Mouse (Mus musculus) cerebellum, adult 9-11 months (tissue): Measurements from ENCODE around the gene Mturn.

Experiments used
- DNase-seq: peaks from one replicate; pipeline ENCODE4 v3.0.0; 2022

Mturn gene

DNA sequence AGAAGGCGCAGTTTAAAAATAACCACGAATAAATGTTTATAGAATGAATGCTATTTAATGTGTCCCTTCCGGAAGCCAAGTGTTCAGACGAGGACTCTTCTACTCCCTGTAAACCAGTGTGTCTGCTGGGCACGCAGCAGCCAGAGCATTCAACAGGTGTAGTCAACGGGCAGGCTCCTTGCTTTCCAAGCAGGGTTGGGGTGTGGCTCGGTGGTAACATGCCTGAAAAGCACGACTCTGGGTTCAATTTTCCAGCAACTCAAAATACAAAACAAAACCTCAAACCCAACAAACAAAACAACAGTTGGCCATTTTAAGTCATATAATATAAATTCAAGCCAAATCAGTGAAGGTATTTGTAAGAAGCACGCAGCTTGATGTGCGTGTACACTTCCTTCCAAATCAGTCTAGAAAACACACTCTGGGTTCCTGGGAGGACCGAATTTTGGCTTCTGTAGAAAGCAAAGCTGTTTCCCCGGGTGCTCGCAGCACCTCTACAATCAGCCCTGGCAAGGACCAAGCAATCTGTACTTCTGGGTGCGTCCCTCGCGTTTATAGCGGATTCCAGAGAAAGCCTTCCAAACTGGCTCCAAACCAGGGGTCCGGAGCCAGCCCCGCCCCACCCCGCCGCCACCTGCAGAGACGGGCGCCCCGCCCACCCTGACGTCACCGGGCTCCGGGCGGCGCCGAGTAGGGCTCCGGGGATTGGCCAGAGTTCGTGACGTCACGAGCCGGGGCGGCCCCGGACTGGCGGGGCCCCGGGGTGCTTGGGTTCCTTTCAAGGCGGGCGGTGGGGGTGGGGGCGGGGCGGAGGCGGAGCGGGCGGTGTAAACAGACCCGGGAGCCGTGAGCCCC lies at the start of gene Mturn:
TSS of gene Mturn (plus strand) at position 734 of the 855 bp plus-strand sequence.
- peak; percentile 96 for DNase-seq

DNA sequence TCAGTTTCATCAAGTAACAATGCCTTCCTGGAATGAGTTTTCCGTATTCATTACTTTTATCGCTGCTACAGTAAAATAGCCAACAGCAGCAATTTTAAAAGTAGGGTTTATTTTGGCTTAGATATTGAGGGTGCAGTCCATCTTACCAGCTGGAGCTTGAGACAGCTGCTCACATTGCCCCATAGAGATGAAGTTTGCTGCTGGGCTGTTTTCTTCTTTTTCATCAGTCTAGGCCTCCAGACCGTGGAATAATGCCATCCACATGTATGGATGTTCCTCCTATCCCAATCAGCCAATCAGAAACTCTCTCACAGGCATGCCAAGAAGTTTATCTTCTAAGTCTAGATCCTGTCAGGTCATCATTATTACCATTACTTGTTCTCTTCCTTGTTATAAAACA lies 41.5 kb upstream of the Mturn start:
- DNase-seq: no peak

DNA sequence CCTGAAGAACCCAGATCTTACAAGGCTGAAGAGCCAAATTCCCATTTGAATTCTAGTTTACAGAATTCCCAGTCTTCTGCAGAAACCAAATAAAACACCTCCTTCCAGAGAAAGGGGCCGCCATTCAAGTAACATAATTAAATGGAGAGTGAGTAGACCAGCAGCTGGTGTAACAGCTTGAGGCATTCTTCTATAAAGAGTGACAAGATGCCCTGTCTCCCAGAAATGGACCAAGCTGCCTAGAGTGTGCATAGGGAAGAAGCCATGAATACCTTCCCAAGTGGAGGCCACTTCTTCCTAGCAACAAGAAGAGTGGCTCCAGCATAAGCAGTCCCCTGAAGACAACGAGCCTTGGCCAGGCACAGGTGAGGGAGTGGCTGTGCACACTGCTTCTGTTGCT lies 39.5 kb upstream of the Mturn start:
- no peak for DNase-seq

DNA sequence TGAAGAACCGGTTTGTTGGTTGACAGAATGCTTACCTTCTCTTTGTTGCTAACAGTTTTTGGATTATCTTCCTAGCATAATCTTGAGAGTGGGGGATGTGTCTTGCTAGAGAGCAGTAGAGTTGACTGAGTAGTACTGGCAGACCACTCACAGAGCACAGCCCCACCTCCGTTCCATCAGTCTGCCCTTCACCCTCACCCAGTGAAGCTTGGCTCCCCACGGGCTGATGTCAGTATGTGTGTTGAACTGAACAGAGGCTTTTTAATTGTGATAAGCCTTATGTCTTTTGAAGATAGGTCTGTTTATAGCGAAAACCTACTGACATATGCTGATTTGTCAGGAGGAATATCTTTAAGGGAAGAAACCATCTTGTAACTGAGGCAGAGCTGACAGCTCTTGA lies 38.2 kb upstream of the Mturn start:
- DNase-seq: no peak

DNA sequence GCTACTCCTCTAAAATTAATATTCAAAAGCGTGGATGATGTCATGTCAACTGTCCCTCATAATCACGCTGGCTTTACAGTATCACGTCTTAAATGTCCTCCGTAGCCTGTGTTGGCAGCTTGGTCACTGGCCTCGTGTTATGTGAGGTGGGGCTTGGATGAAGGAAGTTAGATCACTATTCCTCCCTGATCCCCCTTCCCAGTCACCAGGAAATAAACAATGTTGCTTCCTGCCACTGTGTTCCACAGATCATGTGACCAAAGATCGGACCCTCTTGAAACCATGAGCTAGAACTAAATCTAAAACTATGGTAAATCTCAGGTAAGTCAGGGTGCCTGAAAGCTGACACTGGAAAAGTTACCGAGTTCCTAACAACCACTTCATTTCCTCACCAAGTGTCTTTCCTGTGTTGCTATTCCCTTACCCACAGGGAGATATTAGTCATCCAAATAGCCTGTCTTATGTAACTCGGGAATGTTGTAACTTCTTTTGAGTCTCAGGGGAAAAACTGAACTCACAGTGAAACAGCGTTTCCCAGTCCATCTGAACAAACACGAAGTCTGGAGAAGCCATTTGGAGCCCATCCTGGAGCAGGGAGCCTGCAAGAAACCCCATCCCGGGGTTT lies 25.8 kb upstream of the Mturn start:
- no peak for DNase-seq

DNA sequence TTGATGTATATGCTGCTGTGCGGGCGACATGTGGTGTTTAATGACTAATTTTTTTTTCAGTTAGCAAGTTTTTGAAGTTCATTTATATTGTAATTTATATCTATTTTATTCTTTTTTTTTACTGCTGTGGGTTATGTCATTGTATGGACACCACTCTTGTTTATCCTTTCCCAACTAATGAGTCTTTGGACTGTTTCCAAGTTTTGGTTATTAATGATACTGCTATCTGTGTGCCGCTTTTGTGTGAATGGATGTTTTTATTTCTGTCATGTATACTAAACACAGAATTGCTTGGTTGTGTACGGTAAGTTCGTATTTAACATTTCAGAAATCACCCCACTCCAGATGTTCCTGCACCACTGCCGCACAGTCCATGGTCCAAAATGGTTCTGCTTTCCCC lies 23.6 kb upstream of the Mturn start:
- DNase-seq: no peak

DNA sequence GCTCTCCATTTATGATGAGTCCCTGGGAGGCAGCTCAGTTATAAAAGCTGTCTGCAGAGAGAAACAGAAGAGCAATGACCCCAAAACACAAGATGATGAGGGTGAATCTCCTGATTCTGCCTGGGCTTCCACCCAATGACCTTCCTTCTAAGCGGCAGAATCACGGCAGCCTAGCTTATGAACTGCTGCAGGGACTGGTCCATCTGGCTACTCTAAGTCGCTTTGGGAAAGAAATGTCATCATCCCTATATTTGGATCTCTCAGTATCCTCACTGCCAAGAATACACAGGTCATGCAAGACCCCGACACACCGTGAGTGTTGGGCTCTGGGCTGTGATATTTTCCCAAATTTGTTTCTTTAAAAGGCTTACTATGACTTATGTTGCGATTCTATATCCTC lies 11.6 kb upstream of the Mturn start:
- DNase-seq: no peak

DNA sequence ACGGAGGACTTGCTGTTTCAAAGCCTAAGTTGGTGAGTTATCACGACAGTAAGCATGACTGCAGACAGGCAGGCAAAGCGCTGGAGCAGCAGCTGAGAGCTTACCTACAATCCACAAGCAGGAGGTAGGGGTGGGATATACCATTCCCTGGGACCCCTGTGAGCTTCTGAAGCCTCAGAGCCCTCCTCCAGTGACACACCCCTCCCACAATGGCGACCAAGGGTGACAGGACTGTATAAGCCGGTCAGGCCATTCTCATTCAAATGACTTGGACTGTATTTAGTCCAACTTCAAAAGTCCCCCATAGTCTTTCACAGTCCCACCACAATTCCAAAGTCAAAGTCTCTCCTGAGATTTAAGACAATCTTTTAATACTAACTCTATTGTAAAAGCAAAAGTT lies 8.5 kb upstream of the Mturn start:
- DNase-seq: no peak

DNA sequence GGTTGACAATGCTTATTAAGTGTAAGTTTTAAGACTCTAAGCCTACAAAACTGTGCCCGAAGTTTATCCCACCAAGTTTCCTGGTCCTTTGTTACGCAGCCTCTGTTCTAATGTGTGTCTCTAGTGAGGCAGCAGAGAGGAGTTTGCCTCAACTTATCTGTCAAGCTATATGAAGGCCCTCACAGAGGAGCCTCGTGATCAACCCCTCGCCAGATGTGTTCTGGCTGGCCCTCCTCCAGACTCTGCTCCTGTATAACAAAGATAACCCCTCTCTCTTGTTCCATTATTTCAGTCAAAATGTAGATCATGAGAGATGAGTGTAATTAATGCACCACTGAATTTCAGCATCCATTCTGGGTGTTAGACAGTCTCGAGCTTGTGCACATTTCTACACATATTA lies 1.7 kb upstream of the Mturn start:
- no peak for DNase-seq

DNA sequence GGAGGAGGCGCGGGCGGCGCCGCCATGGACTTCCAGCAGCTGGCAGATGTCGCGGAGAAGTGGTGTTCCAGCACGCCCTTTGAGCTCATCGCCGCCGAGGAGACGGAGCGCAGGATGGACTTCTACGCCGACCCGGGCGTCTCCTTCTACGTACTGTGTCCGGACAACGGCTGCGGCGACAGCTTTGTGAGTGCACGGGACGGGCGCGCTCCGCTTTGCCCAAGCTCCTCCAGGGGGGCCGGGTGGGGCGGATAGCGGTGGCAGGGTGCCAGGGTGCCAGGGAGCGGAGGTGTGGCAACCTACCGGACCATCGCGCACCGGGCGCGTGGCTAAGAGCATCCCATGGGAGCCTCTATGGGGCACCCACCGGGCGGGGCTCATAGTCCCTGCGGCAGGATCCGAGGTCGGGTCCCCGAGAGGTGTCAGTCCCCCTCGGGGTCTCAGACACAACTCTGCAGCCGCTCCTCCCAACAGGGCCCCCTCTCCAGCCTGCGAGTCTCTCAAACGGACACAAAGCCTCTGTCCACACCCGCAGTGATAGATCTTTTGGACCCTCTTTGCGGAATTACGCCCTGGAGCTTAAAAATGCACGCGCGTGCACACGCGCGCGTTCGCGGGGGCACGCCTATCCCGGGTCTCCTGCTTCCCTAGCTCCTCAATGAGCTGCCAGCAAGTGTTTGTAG lies 463 bp downstream of the Mturn start:
- DNase-seq: no peak

DNA sequence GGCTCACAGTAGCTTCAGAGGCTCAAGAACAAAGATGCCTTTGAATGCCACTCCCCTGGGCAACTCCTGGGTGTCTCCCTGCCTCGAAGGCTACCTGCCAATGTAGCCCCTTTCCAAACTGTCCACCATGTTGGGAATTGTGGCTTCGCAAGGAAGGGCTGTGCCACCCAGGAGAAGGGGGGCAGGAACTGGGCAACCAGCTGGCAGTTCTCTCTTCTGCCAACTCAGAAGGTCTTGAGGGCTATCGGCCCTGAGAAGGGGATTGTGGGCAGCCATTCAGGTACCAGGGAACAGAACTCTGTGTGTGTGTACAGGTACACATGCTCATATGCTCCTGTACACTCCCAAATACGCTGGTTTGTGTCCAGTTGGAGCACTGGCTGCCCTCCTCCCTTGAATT lies 2.7 kb downstream of the Mturn start:
- no peak for DNase-seq

DNA sequence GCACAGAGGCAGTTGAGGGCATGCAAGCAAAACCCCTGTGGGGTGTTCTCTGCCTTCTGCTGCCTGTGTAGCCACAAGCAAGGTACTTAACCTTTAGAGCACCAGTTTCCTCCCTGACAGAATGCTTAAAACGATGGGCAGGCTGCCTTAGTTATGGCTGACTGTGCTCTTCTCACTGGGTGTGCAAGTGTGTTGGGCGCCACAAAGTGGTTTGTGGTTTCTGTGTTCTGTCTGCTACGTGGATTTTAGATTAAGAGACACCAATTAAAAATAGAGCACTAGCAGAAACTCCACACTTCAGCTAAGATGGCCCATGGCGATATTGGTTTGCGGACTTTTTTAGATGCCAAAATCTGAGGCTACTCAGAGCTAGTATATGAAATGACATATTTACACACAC lies 3.7 kb downstream of the Mturn start:
- no peak for DNase-seq

DNA sequence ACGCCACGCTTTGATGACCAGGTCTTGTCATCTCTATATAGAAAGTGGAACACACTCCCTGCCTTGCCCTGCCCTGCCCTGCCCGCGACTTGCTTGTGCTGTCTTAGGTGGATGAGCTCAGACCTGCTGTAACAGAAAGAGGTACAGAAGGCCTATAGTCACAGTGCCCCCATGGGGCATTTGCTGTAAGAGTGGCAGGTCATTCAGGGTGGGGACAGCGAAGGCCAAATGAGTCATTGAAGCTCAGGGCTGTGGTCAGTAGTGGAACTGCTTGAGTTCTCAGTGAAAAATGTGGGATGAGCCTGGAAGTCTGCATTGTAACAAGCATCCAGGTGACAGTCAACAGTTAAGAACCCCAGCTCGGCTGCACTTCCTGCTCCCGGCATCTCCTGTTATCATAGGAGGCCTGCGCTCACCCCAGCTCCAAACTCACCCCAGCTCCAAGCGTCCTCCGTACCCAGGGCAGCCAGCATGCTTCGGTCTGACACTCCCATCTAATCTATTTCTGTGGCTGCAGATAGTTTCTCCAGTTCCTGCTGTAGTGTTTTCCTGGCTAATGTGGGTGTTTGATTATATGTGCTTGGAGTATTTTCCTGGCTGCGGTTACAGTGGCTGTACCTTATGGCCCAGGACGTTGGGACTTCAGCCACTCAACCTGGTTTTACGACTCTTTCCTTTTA lies 4.4 kb downstream of the Mturn start:
- no peak for DNase-seq

DNA sequence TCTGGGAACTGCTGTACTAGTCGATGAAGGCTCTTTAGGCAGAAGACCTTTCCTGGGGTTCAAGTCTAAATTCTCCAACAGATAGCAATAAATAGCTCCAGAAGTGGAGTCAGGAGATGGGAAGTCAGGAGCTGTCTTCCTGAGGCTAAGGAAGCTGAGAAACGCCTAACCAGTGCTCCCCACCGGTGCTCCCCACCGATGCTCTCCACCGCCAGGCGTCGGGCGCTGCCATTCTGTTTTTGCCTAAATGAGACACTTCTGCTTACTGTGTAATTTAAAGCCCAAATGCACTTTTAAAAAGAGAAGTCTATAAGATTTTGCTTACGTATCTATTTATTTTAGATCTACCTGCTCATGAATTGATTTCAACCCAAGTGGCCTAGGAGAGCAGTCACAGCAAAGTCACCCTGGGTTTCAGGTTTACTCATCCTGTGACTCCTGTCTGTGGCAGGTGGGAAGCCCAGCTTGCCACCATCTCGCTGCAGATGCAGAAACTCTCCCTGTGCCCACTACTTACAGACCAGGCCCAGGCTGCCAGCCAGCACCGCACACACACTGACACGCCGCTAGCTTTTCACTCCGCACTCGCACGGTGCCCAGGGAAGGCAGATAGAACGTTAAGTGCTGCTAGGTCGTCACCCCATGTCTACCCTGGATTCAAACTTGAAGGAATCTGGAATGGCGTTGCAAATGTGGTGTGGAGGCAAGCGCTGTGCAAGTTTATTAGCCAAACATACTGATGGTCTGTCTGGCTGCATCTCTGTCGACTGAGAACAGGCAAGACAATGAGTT lies 5.7 kb downstream of the Mturn start:
- DNase-seq: no peak

DNA sequence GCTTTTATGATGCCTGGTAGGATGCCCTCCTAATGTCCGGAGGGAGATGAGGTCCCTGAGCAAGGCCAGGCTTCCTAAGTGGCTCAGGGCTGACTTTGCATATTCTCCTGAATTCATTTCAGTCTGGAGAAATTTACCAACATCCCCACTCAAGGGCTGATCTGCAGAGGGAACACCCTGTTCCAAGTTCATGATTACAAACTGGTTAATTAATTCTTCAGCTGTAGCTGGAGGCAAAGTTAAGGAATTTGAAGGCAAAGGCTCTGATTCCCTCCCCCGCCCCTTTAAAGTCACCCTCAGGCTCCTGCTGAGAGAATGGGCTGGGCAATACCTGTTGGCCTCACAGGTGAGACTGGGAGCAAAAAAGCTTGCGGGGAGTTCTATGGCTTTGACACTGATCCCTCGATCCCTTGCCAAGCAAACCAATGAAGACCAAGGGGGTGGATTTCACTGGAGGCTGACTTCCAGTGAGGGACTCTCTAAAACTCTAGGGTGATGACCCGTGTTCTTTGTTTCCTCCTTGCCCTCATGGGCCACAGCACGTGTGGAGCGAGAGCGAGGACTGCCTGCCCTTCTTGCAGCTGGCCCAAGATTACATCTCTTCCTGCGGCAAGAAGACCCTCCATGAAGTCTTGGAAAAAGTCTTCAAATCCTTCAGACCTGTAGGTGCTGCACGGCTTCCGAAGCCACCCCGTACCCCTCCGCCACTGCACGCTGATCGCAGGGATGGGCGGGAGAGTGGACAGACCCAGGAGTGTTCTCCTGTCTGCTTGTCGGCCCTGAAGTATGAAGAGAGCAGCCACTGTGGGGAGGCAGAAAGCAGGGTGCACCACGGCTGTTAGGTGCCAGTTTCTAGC lies 7.3 kb downstream of the Mturn start:
- no peak for DNase-seq

DNA sequence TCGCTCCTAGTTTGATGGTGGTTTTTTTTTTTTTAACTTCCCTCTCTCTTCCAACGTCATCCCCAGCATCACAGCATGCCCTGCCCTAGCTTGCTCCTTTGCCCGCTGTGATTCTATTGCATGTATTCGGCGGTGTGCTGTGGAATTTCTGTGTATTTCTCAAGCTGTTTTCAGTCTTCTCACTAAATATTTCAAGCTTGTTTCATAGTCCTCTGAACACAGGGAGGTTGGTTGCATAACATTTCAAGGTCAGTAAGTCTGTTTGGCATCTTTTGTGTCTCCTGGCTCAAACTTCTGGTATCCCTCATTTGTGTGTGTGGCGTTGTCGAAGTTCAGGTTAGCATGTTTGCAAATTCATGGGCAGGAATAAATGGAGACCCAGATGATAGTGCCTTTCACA lies 8.3 kb downstream of the Mturn start:
- no peak for DNase-seq

DNA sequence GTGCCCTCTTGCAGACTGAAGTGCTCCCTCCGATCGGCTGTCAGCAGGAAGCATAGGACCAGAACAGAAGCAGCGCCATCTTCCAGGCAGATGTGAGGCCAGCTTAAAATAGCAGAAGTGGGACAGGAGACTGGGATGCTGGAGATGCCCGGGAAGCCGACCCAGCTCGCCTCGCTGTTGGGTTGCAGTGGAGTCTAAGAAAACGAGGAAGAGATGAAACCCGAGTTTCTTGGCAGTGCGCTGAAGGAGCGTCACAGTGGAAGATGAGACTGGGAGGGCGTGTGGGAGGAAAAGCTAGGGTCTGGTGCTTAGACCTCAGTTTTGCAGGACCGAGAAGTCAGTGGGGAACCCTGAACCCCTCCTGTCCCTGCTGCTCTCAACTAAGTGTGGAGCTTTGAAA lies 9.4 kb downstream of the Mturn start:
- no peak for DNase-seq

DNA sequence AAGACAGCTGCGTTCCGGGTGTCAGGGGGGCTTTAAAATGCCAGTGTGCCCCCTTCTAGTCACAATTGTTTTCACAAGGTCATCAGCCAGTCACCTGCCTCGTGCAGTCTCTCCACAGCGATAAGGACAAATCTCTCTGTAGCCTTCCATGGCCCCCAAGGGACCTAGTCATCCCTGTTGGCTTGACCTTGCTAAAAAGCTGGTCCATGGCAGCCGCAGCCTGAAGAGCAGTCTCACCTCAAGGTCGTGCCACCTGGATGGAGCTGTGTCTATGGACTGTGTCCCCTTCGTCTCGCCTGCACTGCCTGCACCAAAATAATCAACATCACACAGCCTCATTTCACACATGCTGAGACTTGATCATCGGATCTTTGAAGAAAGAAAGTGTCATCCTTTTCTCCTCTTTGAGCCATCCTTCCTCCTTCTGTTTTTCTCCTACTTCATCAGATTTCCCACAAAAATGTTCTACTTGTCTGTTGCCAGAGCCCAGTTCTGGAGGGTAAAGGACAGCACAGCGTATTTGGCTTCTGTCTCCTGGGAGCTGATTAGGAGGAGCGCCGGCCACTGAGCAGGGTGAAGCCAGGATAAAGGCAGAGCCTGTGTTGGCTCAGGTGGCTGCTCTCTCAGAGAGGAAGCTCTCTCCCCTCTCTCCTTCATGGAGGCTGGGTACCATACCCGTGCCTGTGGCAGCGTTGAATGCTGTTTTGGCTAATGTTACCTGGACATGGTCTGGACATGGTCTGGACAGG lies 10.1 kb downstream of the Mturn start:
- DNase-seq: no peak

DNA sequence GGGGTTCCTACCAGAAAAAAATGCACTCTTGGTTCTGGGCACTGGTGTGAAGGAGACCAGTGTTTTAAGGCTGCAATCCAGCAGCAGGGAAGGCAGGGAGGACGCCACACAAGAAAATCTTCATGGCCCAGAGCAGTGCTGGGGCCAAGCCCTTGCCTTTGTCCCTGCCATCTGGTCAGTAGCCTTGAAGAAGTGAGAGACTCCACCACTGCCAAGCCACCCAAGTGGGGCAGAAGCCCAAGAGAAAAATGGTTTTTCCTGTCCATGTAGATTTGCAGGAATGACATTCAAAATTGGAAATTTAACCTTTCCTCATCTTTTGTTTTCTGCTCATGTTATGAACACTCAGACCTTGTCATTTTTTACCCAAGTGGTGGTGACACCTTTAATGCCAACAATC lies 10.8 kb downstream of the Mturn start:
- no peak for DNase-seq

DNA sequence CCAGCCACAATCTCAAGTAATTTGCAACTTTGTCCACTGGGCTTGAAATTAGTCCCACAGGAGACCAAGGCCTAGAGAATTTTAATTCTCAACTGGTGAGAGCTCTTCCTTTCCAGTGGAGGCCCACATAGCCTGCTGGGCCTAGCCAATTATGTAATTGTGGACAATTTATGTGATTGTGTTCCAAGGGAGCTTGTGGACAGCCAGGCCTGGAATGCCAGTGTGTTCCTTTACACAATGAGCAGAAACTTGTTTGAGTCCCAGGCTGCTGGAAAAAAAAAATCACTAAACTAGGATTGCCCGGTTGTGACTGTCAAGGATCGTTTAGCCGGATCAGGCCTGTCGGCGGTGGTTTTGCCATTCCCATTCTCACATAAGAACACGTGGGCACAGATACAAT lies 11.9 kb downstream of the Mturn start:
- no peak for DNase-seq
